ENCODE assay signal across 8 mouse cellular contexts in genomic region chr2:179872724-179873123, GRCm38 (mm10).
DNase-seq lines count a peak whose midpoint lies in the region; ATAC-seq and TF ChIP-seq lines count a peak whose summit lies in the region.

No protein-coding gene starts in this region.

- no peak overlapping the region for H3K4me2 ChIP-seq in heart, embryonic 11.5 days
- no peak overlapping the region for H3K4me2 ChIP-seq in CH12.LX (ENCODE audit: insufficient read depth, low read depth, poor library complexity, severe bottlenecking)
- H3K4me2 ChIP-seq in intestine, embryonic 16.5 days (ENCODE audit: low read depth, low read length), result no peak overlapping the region

- no peaks in the 10 kb centered on the region for H3K9me3 ChIP-seq in heart, embryonic 11.5 days (replicated peaks; ENCODE audit: control insufficient read depth, low read length)
- H3K9me3 ChIP-seq in CH12.LX (replicated peaks; ENCODE audit: low read length), result no peaks in the 10 kb centered on the region
- H3K9me3 ChIP-seq in intestine, embryonic 16.5 days (ENCODE audit: control insufficient read depth, low read length), result no peaks in the 10 kb centered on the region

- dilution Hi-C loops in CH12.LX (cut with MboI; ENCODE audit: extremely low pct_ligation_motif_present, extremely low pct_unique_long_range_greater_than_20kb, low sequenced_read_pairs), result no loop called here

- WGBS in heart, embryonic 11.5 days (ENCODE audit: insufficient replicate concordance), result 59% methylated on average over 5 of the region's 5 CpGs
- WGBS in intestine, embryonic 16.5 days, result 60% methylated on average over 5 of the region's 5 CpGs

- no peaks in the 10 kb centered on the region for H3K36me3 ChIP-seq in heart, embryonic 11.5 days (ENCODE audit: control insufficient read depth, insufficient read depth, low read length)
- no peaks in the 10 kb centered on the region for H3K36me3 ChIP-seq in CH12.LX (replicated peaks in 1 of 2; ENCODE audit: control insufficient read depth in 1 of 2, insufficient read depth in 1 of 2, low read length in 1 of 2)
- H3K36me3 ChIP-seq in intestine, embryonic 16.5 days (ENCODE audit: control insufficient read depth, insufficient read depth, low read length), result no peaks in the 10 kb centered on the region

- peak in 1 of 2 experiments; percentile 59; a peak in 2 of 4 replicates for TF ChIP-seq CTCF in CH12.LX (conservative IDR thresholded peaks at IDR 0.05 in 1 of 2, IDR thresholded peaks at IDR 0.05 in 1 of 2; ENCODE audit: low read depth in 2 of 2, low read length in 2 of 2)

- no peak overlapping the region for H3K9ac ChIP-seq in heart, embryonic 11.5 days (ENCODE audit: low read depth, low read length)
- H3K9ac ChIP-seq in CH12.LX (ENCODE audit: insufficient read depth, low read depth), result no peak overlapping the region
- H3K9ac ChIP-seq in intestine, embryonic 16.5 days (ENCODE audit: low read depth, low read length), result no peak overlapping the region

- TF ChIP-seq EP300 in CH12.LX (IDR thresholded peaks at IDR 0.05; ENCODE audit: low read length), result no peak

- H3K4me3 ChIP-seq in heart, embryonic 11.5 days (ENCODE audit: low read depth, low read length), result no peak overlapping the region
- H3K4me3 ChIP-seq in CH12.LX (replicated peaks in 1 of 3; ENCODE audit: low read depth in 2 of 3, low read length in 2 of 3, poor library complexity in 1 of 3), result no peak overlapping the region
- H3K4me3 ChIP-seq in intestine, embryonic 16.5 days (ENCODE audit: low read length), result no peak overlapping the region

- no peaks in the 10 kb centered on the region for H3K4me1 ChIP-seq in heart, embryonic 11.5 days (ENCODE audit: control insufficient read depth, insufficient read depth, low read length)
- no peaks in the 10 kb centered on the region for H3K4me1 ChIP-seq in CH12.LX (ENCODE audit: control insufficient read depth in 1 of 2, insufficient read depth in 2 of 2)
- H3K4me1 ChIP-seq in intestine, embryonic 16.5 days (ENCODE audit: control insufficient read depth, insufficient read depth, low read length), result no peaks in the 10 kb centered on the region

- intact Hi-C loops in heart, postnatal 14 days (cut with DNase I), result loop anchor here (2.0 to 10.0 kb wide), 4 partner anchors 192 to 1114 kb away; partner anchors contain the start of gene Cdh4
- intact Hi-C loops in gastrocnemius, postnatal 36 days (cut with DNase I), result loop anchor here (1.0 to 2.0 kb wide), 2 partner anchors 40 to 188 kb away; no protein-coding TSS in a partner anchor

- H3K27me3 ChIP-seq in heart, embryonic 11.5 days (ENCODE audit: control insufficient read depth, insufficient read depth, low read length), result peaks cover 9% of the 10 kb centered on the region
- H3K27me3 ChIP-seq in CH12.LX (replicated peaks), result peaks cover 61% of the 10 kb centered on the region
- H3K27me3 ChIP-seq in intestine, embryonic 16.5 days (replicated peaks; ENCODE audit: control insufficient read depth, insufficient read depth, low read length), result no peaks in the 10 kb centered on the region

- TF ChIP-seq RAD21 in CH12.LX (IDR thresholded peaks at IDR 0.05; ENCODE audit: low read depth, low read length), result peak; percentile 55

- no peak overlapping the region for H3K27ac ChIP-seq in heart, embryonic 11.5 days (ENCODE audit: low read depth, low read length)
- H3K27ac ChIP-seq in CH12.LX (ENCODE audit: insufficient read depth, low read depth), result no peak overlapping the region
- no peak overlapping the region for H3K27ac ChIP-seq in intestine, embryonic 16.5 days (ENCODE audit: low read length)

- no peak for ATAC-seq in heart, embryonic 11.5 days (replicated peaks; ENCODE audit: insufficient number of reproducible peaks, low FRiP score, low TSS enrichment)
- ATAC-seq in intestine, embryonic 16.5 days, result peak; percentile 24; the same call in 1 of the 2 replicates
- ATAC-seq in megakaryocyte progenitor cell, adult 5-6 weeks (replicated peaks; ENCODE audit: poor library complexity), result 0 out of 2 replicates have a peak, but pooled peaks have one; percentile 23

- H3K79me2 ChIP-seq in CH12.LX (replicated peaks; ENCODE audit: control insufficient read depth, extremely low read depth, insufficient read depth, poor library complexity, severe bottlenecking), result no peaks in the 10 kb centered on the region

- TF ChIP-seq POLR2A in CH12.LX (IDR thresholded peaks at IDR 0.05; ENCODE audit: low read depth, low read length), result no peak

- in situ Hi-C loops in CH12.LX (cut with MboI; ENCODE audit: low pct_ligation_motif_present, low pct_unique_long_range_greater_than_20kb, low sequenced_read_pairs), result no loop called here

- peak; percentile 10 to 45 for DNase-seq in heart, postnatal 14 days
- DNase-seq in CH12.LX (ENCODE audit: extremely low read depth) (no peak), adipocyte (ENCODE audit: low spot score) (peak; percentile 7)
- no peak for DNase-seq in spleen, postnatal 36 days (ENCODE audit: low spot score in 2 of 2)
- no peak for DNase-seq in gastrocnemius, postnatal 36 days

TF ChIP-seq in CH12.LX, 34 proteins besides CTCF, POLR2A, EP300 and RAD21:
- TF ChIP-seq SMC3 (IDR thresholded peaks at IDR 0.05; ENCODE audit: low read depth, low read length), result peak; percentile 36
- TF ChIP-seq ZKSCAN1 (IDR thresholded peaks at IDR 0.05; ENCODE audit: borderline replicate concordance, low read depth, low read length), result no peak

Comparison
In these comparisons a context has a peak if more than half of its experiments do, and no peak if none do; other contexts are left out.
1. DNase-seq: peak in heart, postnatal 14 days (2 of 2) and adipocyte (single experiment); none in CH12.LX (single experiment), spleen, postnatal 36 days (0 of 2) and gastrocnemius, postnatal 36 days (0 of 2).